Mouse (Mus musculus) heart, postnatal 4 days (tissue): ENCODE results near the gene Drp2. TPM values are rescaled to one million over a fixed set of nuclear protein-coding genes. Genes with fewer than 3 reads are reported as not detected.

Experiments
- total RNA-seq, 2 experiments: library from RNA; stranded (reverse); gene quantifications; 2 replicates each; pipeline ENCODE4 v1.2.3; 2021

Drp2 gene
- total RNA-seq, 2 experiments from 2014 or later, result 0.45 to 0.74 TPM

Other genes starting within 250 kb of the Drp2 start
- gene Xkrx, start 242.5 kb upstream of the Drp2 start, total RNA-seq, result 1 to 10 TPM in 1 of 2 experiments, under 1 TPM in 1; 0.83 to 1.4 TPM
- not detected for gene Arl13a, start 217.1 kb upstream of the Drp2 start, total RNA-seq
- gene Nox1, start 182.6 kb upstream of the Drp2 start, total RNA-seq, result under 1 TPM in 1 of 2 experiments, not detected in 1; 0.88 TPM
- gene Trmt2b, start 127.6 kb upstream of the Drp2 start, total RNA-seq, result 10 to 100 TPM; 43.0 to 51.6 TPM
- gene Tmem35a, start 109.3 kb upstream of the Drp2 start, total RNA-seq, result 10 to 100 TPM; 15.5 to 17.0 TPM
- 10 to 100 TPM; 15.7 to 17.1 TPM for gene Cenpi, start 96.5 kb upstream of the Drp2 start, total RNA-seq
- gene Taf7l, start 71.9 kb downstream of the Drp2 start, total RNA-seq, result not detected
- gene Timm8a1, start 137.3 kb downstream of the Drp2 start, total RNA-seq, result 10 to 100 TPM; 31.1 to 35.9 TPM
- under 1 TPM; 0.63 to 0.71 TPM for gene Btk, start 179.0 kb downstream of the Drp2 start, total RNA-seq
- gene Rpl36a, start 181.1 kb downstream of the Drp2 start, total RNA-seq, result 100 to 1,000 TPM; 208 to 224 TPM
- gene Gla, start 196.6 kb downstream of the Drp2 start, total RNA-seq, result 1 to 10 TPM; 2.3 to 3.4 TPM
- 100 to 1,000 TPM; 102 to 105 TPM for gene Hnrnph2, start 196.6 kb downstream of the Drp2 start, total RNA-seq